Mouse (Mus musculus) cerebellum, adult 2 months (tissue): Measurements from ENCODE around the gene Rab19. TPM values are rescaled to one million over a fixed set of nuclear protein-coding genes. Genes with fewer than 3 reads are reported as not detected.

ENCODE experiments used
- DNase-seq, 2 experiments: peaks; one replicate each; pipeline ENCODE4 v3.0.0; 2021
- H3K27ac ChIP-seq: fragments of 200-500 bp; 2 replicates; pipeline ENCODE4 v1.5.1; 2012; ENCODE audit warnings: low read length, control low read depth, inconsistent platforms; ENCODE audit not compliant: insufficient read depth
- H3K27me3 ChIP-seq: fragments of 200-500 bp; 2 replicates; pipeline ENCODE4 v1.6.1; 2012; ENCODE audit warnings: inconsistent platforms, mild to moderate bottlenecking, low read length, moderate library complexity; ENCODE audit not compliant: control insufficient read depth, insufficient read depth
- H3K4me1 ChIP-seq: fragments of 200-500 bp; 2 replicates; pipeline ENCODE4 v1.6.1; 2011; ENCODE audit warnings: low read length; ENCODE audit not compliant: control insufficient read depth, insufficient read depth
- H3K4me3 ChIP-seq: fragments of 200-500 bp; replicated peaks from 2 replicates; pipeline ENCODE3; 2011; ENCODE audit warnings: mild to moderate bottlenecking, low read depth, low read length, control low read depth; ENCODE audit not compliant: insufficient read depth
- CTCF ChIP-seq: fragments of 200-500 bp; IDR thresholded peaks from 2 replicates; pipeline ENCODE4 v1.5.1; 2011; ENCODE audit warnings: low read depth, mild to moderate bottlenecking, control low read depth, low read length, moderate library complexity, borderline replicate concordance; ENCODE audit not compliant: insufficient read depth
- POLR2A ChIP-seq: fragments of 200-500 bp; IDR thresholded peaks from 2 replicates; pipeline ENCODE4 v1.6.1; 2011; ENCODE audit warnings: low read length, control low read depth, borderline replicate concordance; ENCODE audit not compliant: insufficient read depth
- WGBS: fragments of 180-500 bp; shearing (Covaris S2); methylation state at CpG from one replicate; pipeline ENCODE4 v1.1.7; 2018; 5-methylcytosine and 5-hydroxymethylcytosine counted together
- polyA plus RNA-seq: library from polyadenylated mRNA; depleted of rRNA; stranded (reverse); fragments of >200 nt; gene quantifications from 2 replicates; pipeline ENCODE4 v1.2.3, GENCODE M21; 2012

Rab19 gene
- polyA plus RNA-seq, 1 experiment, result 0.15 TPM

DNA sequence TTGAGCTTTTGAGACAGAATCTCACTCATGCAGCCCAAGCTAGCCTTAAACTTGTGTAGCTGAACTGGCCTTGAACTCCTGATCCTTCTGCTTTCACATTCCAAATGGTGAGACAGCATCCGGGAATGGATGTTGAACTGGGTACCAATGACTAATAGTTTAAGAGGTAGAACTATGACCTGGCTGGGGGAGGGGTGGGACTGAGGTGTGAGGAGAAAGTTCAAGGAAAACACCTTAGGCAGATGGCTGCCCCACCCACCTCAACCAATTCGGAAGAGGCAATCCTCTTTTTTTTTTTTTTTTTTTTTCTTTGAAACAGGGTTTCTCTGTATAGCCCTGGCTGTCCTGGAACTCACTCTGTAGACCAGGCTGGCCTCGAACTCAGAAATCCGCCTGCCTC lies 45.8 kb downstream of the Rab19 start:
- Histone ChIP-seq H3K4me1 (no peaks in the 10 kb centered on the region), H3K27me3 (no peaks in the 10 kb centered on the region), H3K27ac (no peak overlapping the region), H3K4me3 (no peak overlapping the region)
- no peak for DNase-seq
- 92% methylated on average over 4 of the region's 4 CpGs for WGBS
- no peak for TF ChIP-seq CTCF
- TF ChIP-seq POLR2A, result no peak

DNA sequence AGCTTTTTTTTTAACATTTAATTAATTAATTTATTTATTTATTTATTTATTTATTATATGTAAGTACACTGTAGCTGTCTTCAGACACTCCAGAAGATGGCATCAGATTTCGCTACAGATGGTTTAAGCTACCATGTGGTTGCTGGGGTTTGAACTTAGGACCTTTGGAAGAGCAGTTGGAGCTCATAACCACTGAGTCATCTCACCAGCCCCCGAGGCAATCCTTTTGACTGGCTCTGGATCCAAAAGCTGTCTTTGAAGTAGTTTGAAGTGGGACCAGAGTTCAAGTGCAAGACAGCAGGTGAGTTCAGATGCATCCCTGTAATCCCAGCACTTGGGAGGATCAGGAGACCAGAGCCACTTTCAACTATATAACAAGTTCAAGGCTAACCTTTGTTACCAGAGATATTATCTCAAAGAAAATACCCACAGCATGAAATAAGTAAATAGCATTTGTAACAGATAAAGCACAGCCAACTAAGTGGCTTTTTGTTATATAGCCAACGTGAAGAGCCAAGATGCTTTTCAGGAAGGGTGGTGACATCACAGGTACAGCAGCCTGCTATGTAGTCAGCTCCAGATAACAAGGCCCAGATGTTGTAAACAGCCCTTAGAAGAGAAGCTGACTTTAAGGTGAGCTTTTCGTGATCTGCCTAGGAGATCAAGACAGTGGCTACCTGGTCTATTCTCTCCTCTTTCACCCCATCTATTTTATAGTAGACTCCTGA lies 46.5 kb downstream of the Rab19 start:
- 88% methylated on average over 4 of the region's 4 CpGs for WGBS

DNA sequence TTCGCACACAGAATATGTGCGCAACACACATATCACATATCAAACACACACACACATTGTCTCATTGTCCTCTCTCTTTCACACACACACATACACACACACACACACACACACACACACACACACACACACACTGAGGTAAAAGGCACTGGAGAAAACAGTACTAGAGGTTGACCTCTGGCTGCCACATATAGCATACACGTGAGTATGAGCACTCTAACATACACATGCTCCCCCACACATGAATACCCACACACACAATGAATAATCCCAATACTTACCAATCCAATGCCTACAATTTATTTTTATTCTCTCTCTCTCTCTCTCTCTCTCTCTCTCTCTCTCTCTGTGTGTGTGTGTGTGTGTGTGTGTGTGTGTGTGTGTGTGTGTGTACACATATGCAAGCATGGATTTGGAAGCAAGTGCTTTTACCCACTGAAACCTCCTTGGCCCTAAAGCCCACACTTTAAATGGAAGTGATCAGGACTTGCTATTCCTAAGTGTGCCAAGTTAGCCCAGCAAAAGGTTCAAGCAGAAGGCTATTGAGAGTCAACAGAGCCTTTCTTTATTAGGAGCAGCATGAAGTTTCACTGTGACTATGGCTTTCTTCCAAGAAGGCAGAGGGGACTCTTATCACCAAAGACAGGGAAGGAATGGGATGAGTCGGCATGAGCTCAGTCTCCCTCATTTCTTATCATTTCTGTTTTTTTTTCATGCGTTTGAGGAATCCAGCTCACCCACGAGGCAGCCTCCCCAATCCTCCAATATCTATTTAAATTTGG lies 48.2 kb downstream of the Rab19 start:
- H3K4me3 ChIP-seq, result no peak overlapping the region
- no peaks in the 10 kb centered on the region for H3K4me1 ChIP-seq
- TF ChIP-seq POLR2A (no peak), CTCF (no peak)
- H3K27ac ChIP-seq, result no peak overlapping the region
- DNase-seq, result no peak
- 70% methylated on average over 6 of the region's 6 CpGs for WGBS
- H3K27me3 ChIP-seq, result no peaks in the 10 kb centered on the region

More for the DNA sequence above, 46.5 kb downstream of the Rab19 start:
- Histone ChIP-seq H3K27ac (no peak overlapping the region), H3K4me1 (no peaks in the 10 kb centered on the region), H3K4me3 (no peak overlapping the region), H3K27me3 (no peaks in the 10 kb centered on the region)
- DNase-seq, result no peak
- TF ChIP-seq POLR2A (no peak), CTCF (no peak)

DNA sequence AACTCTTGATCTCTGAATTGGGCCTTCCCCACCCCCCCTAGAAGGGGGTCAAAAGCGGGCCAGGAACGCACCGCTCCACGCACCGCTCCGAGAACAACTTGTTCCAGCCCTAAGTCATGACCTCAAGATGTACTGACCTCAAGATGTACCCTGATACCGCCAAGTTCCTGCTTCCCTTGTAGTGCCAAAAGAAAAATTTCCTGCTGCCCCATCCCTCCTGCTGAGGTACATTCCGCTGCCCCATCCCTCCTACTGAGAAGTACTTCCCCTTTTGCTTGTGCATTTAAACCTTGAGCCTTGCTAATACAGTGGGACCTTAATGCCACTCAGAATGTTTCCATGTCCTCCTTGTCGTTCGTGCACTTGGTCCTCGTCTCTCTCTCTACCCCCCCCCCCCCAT lies 49.7 kb downstream of the Rab19 start:
- no peak for DNase-seq
- Histone ChIP-seq H3K27me3 (no peaks in the 10 kb centered on the region), H3K4me3 (no peak overlapping the region), H3K4me1 (no peaks in the 10 kb centered on the region), H3K27ac (no peak overlapping the region)
- no peak for TF ChIP-seq POLR2A
- WGBS, result 59% methylated on average over 11 of the region's 11 CpGs

DNA sequence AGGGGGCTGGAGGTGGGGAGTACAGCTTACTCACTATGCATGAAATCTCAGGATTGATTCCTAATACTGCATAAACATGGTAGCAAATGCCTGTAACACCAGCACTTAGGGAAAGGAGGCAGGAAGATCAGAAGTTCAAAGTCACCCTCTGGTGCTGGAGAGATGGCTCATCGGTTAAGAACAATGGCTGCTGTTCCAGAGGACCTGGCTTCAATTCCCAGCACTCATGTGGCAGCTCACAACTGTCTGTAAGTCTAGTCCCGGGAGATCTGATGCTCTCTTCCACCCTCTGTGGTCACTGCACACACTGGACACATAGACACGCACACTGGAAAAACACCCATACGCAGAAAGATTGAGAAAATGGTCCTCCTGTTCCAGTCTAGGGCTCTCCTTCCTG lies 52.2 kb downstream of the Rab19 start:
- Histone ChIP-seq H3K27me3 (no peaks in the 10 kb centered on the region), H3K4me3 (no peak overlapping the region), H3K27ac (no peak overlapping the region), H3K4me1 (no peaks in the 10 kb centered on the region)
- DNase-seq, result no peak
- 77% methylated on average over 4 of the region's 4 CpGs for WGBS
- TF ChIP-seq POLR2A (no peak), CTCF (no peak)

DNA sequence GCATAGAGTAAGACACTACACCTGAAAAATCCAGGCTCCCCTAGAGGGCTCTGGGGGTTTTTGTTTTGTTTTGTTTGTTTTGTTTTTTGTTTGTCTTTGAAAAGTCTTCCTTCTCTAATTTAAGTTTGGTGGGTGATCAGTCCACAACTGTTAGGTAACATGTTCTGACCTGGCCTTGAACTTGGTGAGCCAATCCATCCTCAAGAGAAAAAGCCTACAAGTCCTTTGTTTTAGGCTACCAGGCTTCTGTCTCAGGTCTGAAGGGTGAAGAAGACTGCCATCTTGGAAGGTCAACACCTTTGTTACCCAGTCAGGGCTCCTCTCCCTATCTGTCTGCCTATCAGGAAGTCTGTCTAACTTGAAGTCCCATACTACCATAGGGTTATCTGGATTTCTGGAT lies 52.7 kb downstream of the Rab19 start:
- Histone ChIP-seq H3K4me3 (no peak overlapping the region), H3K4me1 (no peaks in the 10 kb centered on the region), H3K27ac (no peak overlapping the region), H3K27me3 (no peaks in the 10 kb centered on the region)
- DNase-seq, result no peak
- TF ChIP-seq CTCF, result no peak

DNA sequence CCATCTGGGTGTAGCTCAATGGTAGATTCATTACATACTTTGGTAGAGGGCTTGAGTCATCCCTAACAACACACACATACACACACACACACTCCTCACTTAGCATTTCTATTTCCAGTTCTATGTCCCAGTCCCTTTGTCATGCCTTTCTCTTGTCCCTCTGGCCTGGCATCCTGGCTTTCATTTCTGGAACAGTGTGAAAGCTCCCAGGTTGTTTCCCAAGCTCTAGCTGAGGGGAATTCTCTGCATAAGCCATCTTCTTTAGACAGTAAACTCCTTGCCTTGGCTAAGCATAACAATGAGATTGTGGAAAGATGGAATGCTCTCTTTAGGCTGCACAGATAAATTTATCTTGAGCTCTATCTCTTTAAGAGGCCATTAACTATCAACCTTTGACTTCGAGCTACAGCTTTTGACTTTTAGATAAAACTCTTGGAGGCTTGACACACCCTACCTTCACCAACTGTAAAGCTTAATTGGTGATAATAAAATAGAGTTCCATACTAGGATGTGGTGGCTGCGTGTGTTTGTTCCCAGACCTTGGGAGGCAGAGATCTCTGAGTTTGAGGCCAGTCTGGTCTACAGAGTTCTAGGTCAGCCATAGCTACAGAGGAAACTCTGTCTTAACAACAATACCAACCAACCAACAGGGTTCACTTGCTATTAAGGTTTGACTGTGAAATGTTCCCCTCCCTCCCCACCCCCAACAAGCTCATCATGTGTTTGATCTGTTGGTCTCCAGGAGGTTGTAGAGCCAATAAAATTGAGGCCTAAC lies 53.3 kb downstream of the Rab19 start:
- DNase-seq, result no peak
- Histone ChIP-seq H3K4me1 (no peaks in the 10 kb centered on the region), H3K27me3 (no peaks in the 10 kb centered on the region), H3K4me3 (no peak overlapping the region), H3K27ac (no peak overlapping the region)
- TF ChIP-seq POLR2A (no peak), CTCF (no peak)
- 79% methylated on average over 2 of the region's 2 CpGs for WGBS
